Mouse (Mus musculus) cortical plate, adult 2 months (tissue): ENCODE results near the gene Tmem108.

ENCODE experiments used
- CTCF ChIP-seq: fragments of 200-500 bp; IDR thresholded peaks from 2 replicates; pipeline ENCODE4 v1.5.1; 2011; ENCODE audit warnings: mild to moderate bottlenecking, control low read depth, low read length; ENCODE audit not compliant: insufficient read depth; ENCODE audit errors: extremely low read depth
- POLR2A ChIP-seq: fragments of 200-500 bp; IDR thresholded peaks from 2 replicates; pipeline ENCODE4 v1.6.1; 2011; ENCODE audit warnings: mild to moderate bottlenecking, low read length, control low read depth; ENCODE audit not compliant: insufficient read depth; ENCODE audit errors: extremely low read depth

- TF ChIP-seq CTCF (no peak), POLR2A (no peak)
Observed at GRCm38 (mm10) chr9:103582249-103582961, 179.2 kb downstream of the Tmem108 start.
